Mouse (Mus musculus) E14TG2a.4 (cell line): ENCODE data around the gene Ttc12.

Source experiments
- CTCF ChIP-seq: conservative IDR thresholded peaks from 2 replicates; pipeline ENCODE4 v1.5.1; 2014; ENCODE audit warnings: low read length
- NANOG ChIP-seq: IDR thresholded peaks from 2 replicates; pipeline ENCODE4 v1.6.1; 2014; ENCODE audit warnings: borderline replicate concordance, low read length, mixed read lengths
- POU5F1 ChIP-seq: IDR thresholded peaks from 2 replicates; pipeline ENCODE4 v1.6.1; 2014; ENCODE audit warnings: low read length, borderline replicate concordance

- TF ChIP-seq CTCF, result no peak
- no peak for TF ChIP-seq POU5F1
- no peak for TF ChIP-seq NANOG
These were observed 16.2 kb upstream of the Ttc12 start for GRCm38 (mm10) chr9:49502245-49502644.
